Mouse (Mus musculus) monocyte, adult 5-6 weeks (primary cell): ENCODE data around the gene Slco1a5. TPM values are rescaled to one million over a fixed set of nuclear protein-coding genes. Genes with fewer than 3 reads are reported as not detected.
"Not testable (repeated sequence)": the region's sequence is repeated elsewhere in the genome, so short reads cannot be mapped to it uniquely, and the experiment has no call there.

ENCODE experiments used
- ATAC-seq: fragments of 153-309, 156-312 bp; replicated peaks from 2 replicates; pipeline ENCODE4 v1.8.0; 2017; ENCODE audit warnings: mild to moderate bottlenecking; ENCODE audit not compliant: low TSS enrichment, insufficient number of reproducible peaks, severe bottlenecking, poor library complexity, low FRiP score
- total RNA-seq: library from RNA; stranded (forward); fragments of 200-1000, 200-491, 200-594 nt; gene quantifications from 3 replicates; pipeline ENCODE4 v1.2.3, GENCODE M21; 2017

Gene Slco1a5
- total RNA-seq, 1 experiment from 2014 or later = not detected

GRCm38 (mm10) chr6:142314285-142314684 lies 8.5 kb downstream of the Slco1a5 start:
- ATAC-seq = no peak

- ATAC-seq = no peak
These were observed 17.7 kb downstream of the Slco1a5 start for GRCm38 (mm10) chr6:142305076-142305475.

- no peak for ATAC-seq
These were observed 24.7 kb downstream of the Slco1a5 start, which contains the start of gene Iapp for GRCm38 (mm10) chr6:142298098-142298497. Iapp (plus strand) TSS chr6:142298423.

- ATAC-seq = no peak
These were observed 33.2 kb downstream of the Slco1a5 start for GRCm38 (mm10) chr6:142289413-142290118.

GRCm38 (mm10) chr6:142275721-142276442 lies 46.9 kb downstream of the Slco1a5 start:
- ATAC-seq = no peak

- not testable (repeated sequence) for ATAC-seq
These were observed 72.0 kb downstream of the Slco1a5 start for GRCm38 (mm10) chr6:142250738-142251307.

- ATAC-seq = no peak
These were observed 77.7 kb downstream of the Slco1a5 start for GRCm38 (mm10) chr6:142245065-142245464.

GRCm38 (mm10) chr6:142239468-142239867 lies 83.3 kb downstream of the Slco1a5 start:
- ATAC-seq = no peak

GRCm38 (mm10) chr6:142220138-142220537 lies 102.6 kb downstream of the Slco1a5 start:
- no peak for ATAC-seq

GRCm38 (mm10) chr6:142211821-142212220 lies 111.0 kb downstream of the Slco1a5 start:
- ATAC-seq = no peak

- no peak for ATAC-seq
These were observed 113.0 kb downstream of the Slco1a5 start for GRCm38 (mm10) chr6:142209749-142210148.

GRCm38 (mm10) chr6:142208421-142208820 lies 114.4 kb downstream of the Slco1a5 start, which contains the start of gene Slco1a6:
Slco1a6 (minus strand) TSS chr6:142208521.
- ATAC-seq = no peak

GRCm38 (mm10) chr6:142200524-142200923 lies 122.3 kb downstream of the Slco1a5 start:
- ATAC-seq = no peak

- no peak for ATAC-seq
These were observed 128.5 kb downstream of the Slco1a5 start for GRCm38 (mm10) chr6:142194245-142194644.

GRCm38 (mm10) chr6:142191962-142192361 lies 130.8 kb downstream of the Slco1a5 start:
- no peak for ATAC-seq

GRCm38 (mm10) chr6:142187426-142187825 lies 135.4 kb downstream of the Slco1a5 start:
- ATAC-seq = no peak

GRCm38 (mm10) chr6:142185868-142186415 lies 136.8 kb downstream of the Slco1a5 start:
- no peak for ATAC-seq
